Mouse (Mus musculus): ENCODE data around the gene Ear6. TPM values are rescaled to one million over a fixed set of nuclear protein-coding genes. Genes with fewer than 3 reads are reported as not detected.

Gene Ear6
- polyA plus RNA-seq, 1 experiment = not detected

- TF ChIP-seq MAX (IDR thresholded peaks at IDR 0.05; ENCODE audit: low read depth) (no peak), SRF (IDR thresholded peaks at IDR 0.05; ENCODE audit: control insufficient read depth, insufficient read length, low read depth) (no peak), TCF12 (IDR thresholded peaks at IDR 0.05; ENCODE audit: insufficient read depth, poor library complexity, severe bottlenecking) (no peak), CEBPB (IDR thresholded peaks at IDR 0.05; ENCODE audit: insufficient read depth, poor library complexity, severe bottlenecking) (no peak), POLR2A (IDR thresholded peaks at IDR 0.05; ENCODE audit: insufficient read length, low read depth) (no peak), USF1 (IDR thresholded peaks at IDR 0.05; ENCODE audit: low read depth) (no peak), REST (IDR thresholded peaks at IDR 0.05; ENCODE audit: insufficient read depth, insufficient read length) (no peak), E2F4 (IDR thresholded peaks at IDR 0.05; ENCODE audit: insufficient read depth) (no peak), TCF3 (IDR thresholded peaks at IDR 0.05; ENCODE audit: insufficient read length, low read depth) (no peak), MYOD1 (IDR thresholded peaks at IDR 0.05; ENCODE audit: control insufficient read depth in 1 of 3, insufficient read length in 2 of 3, low read depth in 2 of 3) (no peak), MYOG (IDR thresholded peaks at IDR 0.05; ENCODE audit: control insufficient read depth in 1 of 3, insufficient read depth in 1 of 3, insufficient read length in 2 of 3, low read depth in 2 of 3) (no peak), POLR2AphosphoS2 (IDR thresholded peaks at IDR 0.05; ENCODE audit: insufficient read length, low read depth) (no peak)
- Histone ChIP-seq H3K4me3 (peak overlapping the region; percentile 66), H3K36me3 (ENCODE audit: control insufficient read depth, insufficient read depth) (no peaks in the 10 kb centered on the region), H3K4me2 (ENCODE audit: low read depth) (peak overlapping the region; percentile 99), H3K27me3 (ENCODE audit: control insufficient read depth, insufficient read depth, insufficient read length) (no peaks in the 10 kb centered on the region), H3ac (ENCODE audit: control insufficient read depth, insufficient read length) (no peak overlapping the region), H3K79me2 (ENCODE audit: control insufficient read depth, insufficient read depth) (peaks cover 6% of the 10 kb centered on the region)
Measured at GRCm38 (mm10) chr14:51884031-51884544, 30.6 kb downstream of the Ear6 start.

GRCm38 (mm10) chr14:51884598-51885331 is 31.3 kb downstream of the Ear6 start, which contains the start of gene Mettl17:
Gene Mettl17 (plus strand): TSS chr14:51884842.
- no peaks in the 10 kb centered on the region for H3K27me3 ChIP-seq (ENCODE audit: control insufficient read depth, insufficient read depth, insufficient read length)
- peak within 1 kb of the TSS; percentile 99 for H3K4me2 ChIP-seq (ENCODE audit: low read depth)
- peak within 1 kb of the TSS; percentile 4 for H3ac ChIP-seq (ENCODE audit: control insufficient read depth, insufficient read length)
- H3K36me3 ChIP-seq (ENCODE audit: control insufficient read depth, insufficient read depth) = no peaks in the 10 kb centered on the region
- H3K79me2 ChIP-seq (ENCODE audit: control insufficient read depth, insufficient read depth) = peaks cover 6% of the 10 kb centered on the region
- H3K4me3 ChIP-seq = peak within 1 kb of the TSS; percentile 66
- TF ChIP-seq MAX (IDR thresholded peaks at IDR 0.05; ENCODE audit: low read depth) (no peak), SRF (IDR thresholded peaks at IDR 0.05; ENCODE audit: control insufficient read depth, insufficient read length, low read depth) (no peak), E2F4 (IDR thresholded peaks at IDR 0.05; ENCODE audit: insufficient read depth) (no peak), POLR2AphosphoS2 (IDR thresholded peaks at IDR 0.05; ENCODE audit: insufficient read length, low read depth) (peak; percentile 37), MYOG (IDR thresholded peaks at IDR 0.05; ENCODE audit: control insufficient read depth in 1 of 3, insufficient read depth in 1 of 3, insufficient read length in 2 of 3, low read depth in 2 of 3) (no peak), CEBPB (IDR thresholded peaks at IDR 0.05; ENCODE audit: insufficient read depth, poor library complexity, severe bottlenecking) (no peak), POLR2A (IDR thresholded peaks at IDR 0.05; ENCODE audit: insufficient read length, low read depth) (peak; percentile 54)

GRCm38 (mm10) chr14:51886051-51886450 is 32.6 kb downstream of the Ear6 start:
- Histone ChIP-seq H3K36me3 (ENCODE audit: control insufficient read depth, insufficient read depth) (no peaks in the 10 kb centered on the region), H3K4me2 (ENCODE audit: low read depth) (peak overlapping the region; percentile 88), H3K4me3 (no peak overlapping the region), H3K27me3 (ENCODE audit: control insufficient read depth, insufficient read depth, insufficient read length) (no peaks in the 10 kb centered on the region), H3K79me2 (ENCODE audit: control insufficient read depth, insufficient read depth) (peaks cover 6% of the 10 kb centered on the region), H3ac (ENCODE audit: control insufficient read depth, insufficient read length) (no peak overlapping the region)
- TF ChIP-seq SRF (IDR thresholded peaks at IDR 0.05; ENCODE audit: control insufficient read depth, insufficient read length, low read depth) = no peak
- TF ChIP-seq USF1 (IDR thresholded peaks at IDR 0.05; ENCODE audit: low read depth) = no peak
- no peak for TF ChIP-seq CEBPB (IDR thresholded peaks at IDR 0.05; ENCODE audit: insufficient read depth, poor library complexity, severe bottlenecking)
- TF ChIP-seq POLR2A (IDR thresholded peaks at IDR 0.05; ENCODE audit: insufficient read length, low read depth) = no peak
- TF ChIP-seq E2F4 (IDR thresholded peaks at IDR 0.05; ENCODE audit: insufficient read depth) = no peak
- no peak for TF ChIP-seq TCF12 (IDR thresholded peaks at IDR 0.05; ENCODE audit: insufficient read depth, poor library complexity, severe bottlenecking)
- no peak for TF ChIP-seq MAX (IDR thresholded peaks at IDR 0.05; ENCODE audit: low read depth)
- TF ChIP-seq MYOD1 (IDR thresholded peaks at IDR 0.05; ENCODE audit: control insufficient read depth in 1 of 3, insufficient read length in 2 of 3, low read depth in 2 of 3) = no peak
- TF ChIP-seq POLR2AphosphoS2 (IDR thresholded peaks at IDR 0.05; ENCODE audit: insufficient read length, low read depth) = no peak
- TF ChIP-seq MYOG (IDR thresholded peaks at IDR 0.05; ENCODE audit: control insufficient read depth in 1 of 3, insufficient read depth in 1 of 3, insufficient read length in 2 of 3, low read depth in 2 of 3) = no peak
- no peak for TF ChIP-seq REST (IDR thresholded peaks at IDR 0.05; ENCODE audit: insufficient read depth, insufficient read length)
- no peak for TF ChIP-seq TCF3 (IDR thresholded peaks at IDR 0.05; ENCODE audit: insufficient read length, low read depth)

GRCm38 (mm10) chr14:51889833-51890232 is 36.3 kb downstream of the Ear6 start:
- Histone ChIP-seq H3K4me3 (no peak overlapping the region), H3K36me3 (ENCODE audit: control insufficient read depth, insufficient read depth) (no peaks in the 10 kb centered on the region), H3K79me2 (ENCODE audit: control insufficient read depth, insufficient read depth) (peaks cover 6% of the 10 kb centered on the region), H3K4me2 (ENCODE audit: low read depth) (no peak overlapping the region), H3ac (ENCODE audit: control insufficient read depth, insufficient read length) (no peak overlapping the region), H3K27me3 (ENCODE audit: control insufficient read depth, insufficient read depth, insufficient read length) (no peaks in the 10 kb centered on the region)
- TF ChIP-seq SRF (IDR thresholded peaks at IDR 0.05; ENCODE audit: control insufficient read depth, insufficient read length, low read depth) = no peak
- TF ChIP-seq USF1 (IDR thresholded peaks at IDR 0.05; ENCODE audit: low read depth) = no peak
- no peak for TF ChIP-seq CEBPB (IDR thresholded peaks at IDR 0.05; ENCODE audit: insufficient read depth, poor library complexity, severe bottlenecking)
- TF ChIP-seq MYOD1 (IDR thresholded peaks at IDR 0.05; ENCODE audit: control insufficient read depth in 1 of 3, insufficient read length in 2 of 3, low read depth in 2 of 3) = no peak
- TF ChIP-seq MAX (IDR thresholded peaks at IDR 0.05; ENCODE audit: low read depth) = no peak
- no peak for TF ChIP-seq POLR2A (IDR thresholded peaks at IDR 0.05; ENCODE audit: insufficient read length, low read depth)
- no peak for TF ChIP-seq TCF12 (IDR thresholded peaks at IDR 0.05; ENCODE audit: insufficient read depth, poor library complexity, severe bottlenecking)
- no peak for TF ChIP-seq POLR2AphosphoS2 (IDR thresholded peaks at IDR 0.05; ENCODE audit: insufficient read length, low read depth)
- no peak for TF ChIP-seq E2F4 (IDR thresholded peaks at IDR 0.05; ENCODE audit: insufficient read depth)
- TF ChIP-seq MYOG (IDR thresholded peaks at IDR 0.05; ENCODE audit: control insufficient read depth in 1 of 3, insufficient read depth in 1 of 3, insufficient read length in 2 of 3, low read depth in 2 of 3) = no peak
- no peak for TF ChIP-seq REST (IDR thresholded peaks at IDR 0.05; ENCODE audit: insufficient read depth, insufficient read length)
- no peak for TF ChIP-seq TCF3 (IDR thresholded peaks at IDR 0.05; ENCODE audit: insufficient read length, low read depth)
